Mouse (Mus musculus) midbrain, embryonic 13.5 days (tissue): Measurements from ENCODE around the gene Dtymk. TPM values are rescaled to one million over a fixed set of nuclear protein-coding genes. Genes with fewer than 3 reads are reported as not detected.
A peak's percentile ranks its signal among the peaks of the same experiment; 100 is the strongest.

Experiments
- ATAC-seq: fragments of 200-750 bp; cut with Nextera tagmentation; 2 replicates; pipeline ENCODE4 v1.8.0; 2017; ENCODE audit warnings: mild to moderate bottlenecking, moderate TSS enrichment, moderate library complexity
- H3K27ac ChIP-seq: fragments of 300-500 bp; sonication (generic); 2 replicates; pipeline ENCODE4 v1.5.1; 2015; ENCODE audit warnings: inconsistent platforms, mild to moderate bottlenecking, moderate library complexity
- H3K27me3 ChIP-seq: fragments of 300-500 bp; sonication (generic); 2 replicates; pipeline ENCODE4 v1.6.1; 2015; ENCODE audit warnings: mild to moderate bottlenecking, inconsistent platforms
- H3K36me3 ChIP-seq: fragments of 300-500 bp; sonication (generic); 2 replicates; pipeline ENCODE4 v1.6.1; 2015; ENCODE audit warnings: mild to moderate bottlenecking, inconsistent platforms
- H3K4me1 ChIP-seq: fragments of 300-500 bp; sonication (generic); replicated peaks from 2 replicates; pipeline ENCODE4 v1.6.1; 2015; ENCODE audit warnings: inconsistent platforms
- H3K4me2 ChIP-seq: fragments of 300-500 bp; sonication (generic); replicated peaks from 2 replicates; pipeline ENCODE4 v1.6.1; 2015; ENCODE audit warnings: moderate library complexity, mild to moderate bottlenecking, inconsistent platforms
- H3K4me3 ChIP-seq: fragments of 300-500 bp; sonication (generic); replicated peaks from 2 replicates; pipeline ENCODE4 v1.5.1; 2015; ENCODE audit warnings: mild to moderate bottlenecking, inconsistent platforms
- H3K9ac ChIP-seq: fragments of 300-500 bp; sonication (generic); replicated peaks from 2 replicates; pipeline ENCODE4 v1.6.1; 2015; ENCODE audit warnings: mild to moderate bottlenecking, inconsistent platforms
- H3K9me3 ChIP-seq: fragments of 300-500 bp; sonication (generic); 2 replicates; pipeline ENCODE4 v1.6.1; 2016; ENCODE audit warnings: mild to moderate bottlenecking, inconsistent platforms
- WGBS: fragments of 180-500 bp; shearing (Covaris S2); methylation state at CpG from one replicate; pipeline ENCODE4 v1.1.7; 2015; 5-methylcytosine and 5-hydroxymethylcytosine counted together
- polyA plus RNA-seq: library from polyadenylated mRNA; unstranded; fragments of >200 nt; fragmentation: Nextera tagmentation; extraction: Ambion mirVana; gene quantifications from 2 replicates; pipeline ENCODE4 v1.2.1, GENCODE M21; 2015

The Dtymk gene
- polyA plus RNA-seq, 1 experiment from 2014 or later: 172 TPM

GRCm38 (mm10) chr1:93760076-93760475 is 41.7 kb downstream of the Dtymk start:
- H3K27me3 ChIP-seq: no peaks in the 10 kb centered on the region

GRCm38 (mm10) chr1:93756154-93756553 is 45.6 kb downstream of the Dtymk start:
- Histone ChIP-seq H3K36me3 (no peaks in the 10 kb centered on the region), H3K4me1 (peaks cover 35% of the 10 kb centered on the region), H3K9me3 (no peaks in the 10 kb centered on the region), H3K4me2 (peak overlapping the region; percentile 93), H3K27me3 (no peaks in the 10 kb centered on the region), H3K4me3 (peak overlapping the region; percentile 96), H3K27ac (no peak overlapping the region), H3K9ac (no peak overlapping the region; the same call in 1 of the 2 replicates)
- ATAC-seq: no peak

More at GRCm38 (mm10) chr1:93760076-93760475, 41.7 kb downstream of the Dtymk start:
- ATAC-seq: no peak
- no peak overlapping the region for H3K4me3 ChIP-seq
- H3K4me1 ChIP-seq: peaks cover 21% of the 10 kb centered on the region
- WGBS: 94% methylated on average over 1 of the region's 1 CpGs
- H3K9me3 ChIP-seq: no peaks in the 10 kb centered on the region
- no peaks in the 10 kb centered on the region for H3K36me3 ChIP-seq
- H3K4me2 ChIP-seq: no peak overlapping the region
- no peak overlapping the region for H3K27ac ChIP-seq
- H3K9ac ChIP-seq: no peak overlapping the region

- no peak overlapping the region for H3K27ac ChIP-seq
- peaks cover 35% of the 10 kb centered on the region for H3K4me1 ChIP-seq
- peak overlapping the region; percentile 93 for H3K4me2 ChIP-seq
- ATAC-seq: no peak
- no peaks in the 10 kb centered on the region for H3K27me3 ChIP-seq
- H3K36me3 ChIP-seq: no peaks in the 10 kb centered on the region; the same call in 1 of the 2 replicates
- 33% methylated on average over 7 of the region's 7 CpGs for WGBS
- H3K9me3 ChIP-seq: no peaks in the 10 kb centered on the region
- H3K4me3 ChIP-seq: peak overlapping the region; percentile 96
- peak overlapping the region; percentile 86 for H3K9ac ChIP-seq
Observed at GRCm38 (mm10) chr1:93755618-93756017, 46.1 kb downstream of the Dtymk start.

GRCm38 (mm10) chr1:93755291-93755610 is 46.5 kb downstream of the Dtymk start:
- Histone ChIP-seq H3K4me3 (peak overlapping the region; percentile 96), H3K4me2 (peak overlapping the region; percentile 93), H3K9me3 (no peaks in the 10 kb centered on the region), H3K4me1 (peaks cover 35% of the 10 kb centered on the region), H3K27me3 (no peaks in the 10 kb centered on the region), H3K27ac (peak overlapping the region; percentile 88), H3K36me3 (peaks cover 3% of the 10 kb centered on the region), H3K9ac (peak overlapping the region; percentile 86)
- ATAC-seq: no peak
- WGBS: 0% methylated on average over 13 of the region's 13 CpGs

- Histone ChIP-seq H3K36me3 (peaks cover 9% of the 10 kb centered on the region), H3K4me3 (peak within 1 kb of the TSS; percentile 96), H3K27ac (peak within 1 kb of the TSS; percentile 88), H3K4me1 (peaks cover 35% of the 10 kb centered on the region), H3K4me2 (peak within 1 kb of the TSS; percentile 93), H3K9ac (peak within 1 kb of the TSS; percentile 86), H3K27me3 (no peaks in the 10 kb centered on the region), H3K9me3 (no peaks in the 10 kb centered on the region)
- WGBS: under 1% methylated on average over 99 of the region's 121 CpGs
- ATAC-seq: peak; percentile 93
Observed at GRCm38 (mm10) chr1:93754573-93755290, 47.0 kb downstream of the Dtymk start, which contains the start of gene Thap4. Gene Thap4, minus strand, starts transcription at chr1:93754864.

- under 1% methylated on average over 59 of the region's 59 CpGs for WGBS
- no peaks in the 10 kb centered on the region for H3K9me3 ChIP-seq
- peaks cover 35% of the 10 kb centered on the region for H3K4me1 ChIP-seq
- H3K4me2 ChIP-seq: peak overlapping the region; percentile 93
- H3K4me3 ChIP-seq: peak overlapping the region; percentile 96
- peak overlapping the region; percentile 86 for H3K9ac ChIP-seq
- peaks cover 16% of the 10 kb centered on the region for H3K36me3 ChIP-seq
- no peaks in the 10 kb centered on the region for H3K27me3 ChIP-seq
- peak overlapping the region; percentile 88 for H3K27ac ChIP-seq
- peak; percentile 60 for ATAC-seq
Observed at GRCm38 (mm10) chr1:93753911-93754572, 47.7 kb downstream of the Dtymk start.

- Histone ChIP-seq H3K4me3 (no peak within 1 kb of the TSS), H3K4me2 (no peak within 1 kb of the TSS), H3K9me3 (no peaks in the 10 kb centered on the region), H3K9ac (no peak within 1 kb of the TSS), H3K27ac (no peak within 1 kb of the TSS), H3K4me1 (peaks cover 25% of the 10 kb centered on the region), H3K27me3 (no peaks in the 10 kb centered on the region), H3K36me3 (peaks cover 25% of the 10 kb centered on the region)
- 85% methylated on average over 6 of the region's 6 CpGs for WGBS
- no peak for ATAC-seq
Observed at GRCm38 (mm10) chr1:93751290-93751689, 50.4 kb downstream of the Dtymk start, which contains the start of gene Atg4b. Gene Atg4b, plus strand, starts transcription at chr1:93751500.

GRCm38 (mm10) chr1:93748539-93748938 is 53.2 kb downstream of the Dtymk start:
- Histone ChIP-seq H3K27me3 (no peaks in the 10 kb centered on the region), H3K4me1 (peaks cover 11% of the 10 kb centered on the region), H3K9ac (no peak overlapping the region), H3K36me3 (peaks cover 28% of the 10 kb centered on the region), H3K4me3 (no peak overlapping the region), H3K27ac (no peak overlapping the region), H3K4me2 (no peak overlapping the region), H3K9me3 (no peaks in the 10 kb centered on the region)
- no peak for ATAC-seq
- WGBS: 97% methylated on average over 1 of the region's 1 CpGs

- Histone ChIP-seq H3K9me3 (no peaks in the 10 kb centered on the region), H3K4me3 (no peak overlapping the region), H3K36me3 (peaks cover 35% of the 10 kb centered on the region), H3K4me2 (no peak overlapping the region), H3K27ac (no peak overlapping the region), H3K9ac (no peak overlapping the region), H3K4me1 (no peaks in the 10 kb centered on the region), H3K27me3 (no peaks in the 10 kb centered on the region)
- ATAC-seq: no peak
- WGBS: 98% methylated on average over 5 of the region's 5 CpGs
Observed at GRCm38 (mm10) chr1:93746179-93746578, 55.6 kb downstream of the Dtymk start.

- H3K4me2 ChIP-seq: no peak overlapping the region
- no peak overlapping the region for H3K27ac ChIP-seq
- 0 out of 2 replicates have a peak, but pooled peaks cover 10% of the 10 kb centered on the region for H3K36me3 ChIP-seq
- H3K4me3 ChIP-seq: no peak overlapping the region
- no peak overlapping the region for H3K9ac ChIP-seq
- ATAC-seq: no peak
- H3K27me3 ChIP-seq: no peaks in the 10 kb centered on the region
- no peaks in the 10 kb centered on the region for H3K4me1 ChIP-seq
- no peaks in the 10 kb centered on the region for H3K9me3 ChIP-seq
Observed at GRCm38 (mm10) chr1:93742910-93743309, 58.8 kb downstream of the Dtymk start.
